Comparison of ENCODE assay signal across 26 mouse cellular contexts in genomic region chr2:13593328-13593727, GRCm38 (mm10).
"Had no signal": no experiment of that assay in that cellular context is flagged by ENCODE, and none has a peak within 500 bp of the region (broad histone marks: within the 10 kb centered on the region; RNA-seq: fewer than 3 reads in every experiment).

No protein-coding gene starts in this region.

- H3K4me1 ChIP-seq: embryonic facial prominence, embryonic 10.5 days; embryonic facial prominence, embryonic 12.5 days; embryonic facial prominence, embryonic 13.5 days; embryonic facial prominence, embryonic 15.5 days; forebrain, embryonic 13.5 days; forebrain, embryonic 15.5 days had no signal

- H3K9me3 ChIP-seq: embryonic facial prominence, embryonic 10.5 days; embryonic facial prominence, embryonic 12.5 days; embryonic facial prominence, embryonic 13.5 days; embryonic facial prominence, embryonic 15.5 days; forebrain, embryonic 10.5 days; forebrain, embryonic 13.5 days; forebrain, embryonic 15.5 days had no signal

- H3K27ac ChIP-seq: embryonic facial prominence, embryonic 10.5 days; embryonic facial prominence, embryonic 12.5 days; embryonic facial prominence, embryonic 13.5 days; embryonic facial prominence, embryonic 15.5 days; forebrain, embryonic 10.5 days; forebrain, embryonic 13.5 days; forebrain, embryonic 15.5 days; gastrocnemius, adult 2 months; heart, adult 2 months had no signal

- H3K27me3 ChIP-seq: embryonic facial prominence, embryonic 12.5 days; embryonic facial prominence, embryonic 13.5 days; embryonic facial prominence, embryonic 15.5 days; forebrain, embryonic 13.5 days; forebrain, embryonic 15.5 days had no signal

- H3K4me3 ChIP-seq: embryonic facial prominence, embryonic 10.5 days; embryonic facial prominence, embryonic 12.5 days; embryonic facial prominence, embryonic 13.5 days; embryonic facial prominence, embryonic 15.5 days; erythroblast, embryonic 14.5 days; forebrain, embryonic 10.5 days; forebrain, embryonic 13.5 days; forebrain, embryonic 15.5 days; gastrocnemius, adult 2 months; heart, adult 2 months had no signal

- DNase-seq: cerebellum, adult 8-10 months; cerebellum, adult 9-10 months; cerebellum, adult 9-11 months; cerebellum, postnatal 10 days; cerebellum, postnatal 14 days; cerebellum, postnatal 25 days; cerebellum, postnatal 36 days; embryo, embryonic 11 days; forebrain, postnatal 0 days; gastrocnemius, adult 2 months; gastrocnemius, postnatal 10 days; gastrocnemius, postnatal 14 days; gastrocnemius, postnatal 25 days; gastrocnemius, postnatal 36 days; heart, adult 18-20 months; heart, adult 2 months had no signal

- H3K4me2 ChIP-seq: embryonic facial prominence, embryonic 12.5 days; embryonic facial prominence, embryonic 13.5 days; embryonic facial prominence, embryonic 15.5 days; forebrain, embryonic 13.5 days; forebrain, embryonic 15.5 days had no signal

- H3K9ac ChIP-seq: embryonic facial prominence, embryonic 12.5 days; embryonic facial prominence, embryonic 13.5 days; embryonic facial prominence, embryonic 15.5 days; forebrain, embryonic 13.5 days; forebrain, embryonic 15.5 days; forebrain, postnatal 0 days had no signal

- H3K36me3 ChIP-seq: embryonic facial prominence, embryonic 10.5 days; embryonic facial prominence, embryonic 12.5 days; embryonic facial prominence, embryonic 13.5 days; embryonic facial prominence, embryonic 15.5 days; forebrain, embryonic 10.5 days; forebrain, embryonic 15.5 days had no signal

- ATAC-seq: forebrain, embryonic 13.5 days; forebrain, embryonic 14.5 days; forebrain, embryonic 15.5 days; forebrain, embryonic 16.5 days; forebrain, postnatal 0 days had no signal
